Mouse (Mus musculus) ovary, postnatal 10 days (tissue): ENCODE data around the gene Srsf7.

ENCODE experiments used
- DNase-seq: peaks from one replicate; pipeline ENCODE4 v3.0.0; 2022; ENCODE audit warnings: low spot score

The Srsf7 gene

DNA sequence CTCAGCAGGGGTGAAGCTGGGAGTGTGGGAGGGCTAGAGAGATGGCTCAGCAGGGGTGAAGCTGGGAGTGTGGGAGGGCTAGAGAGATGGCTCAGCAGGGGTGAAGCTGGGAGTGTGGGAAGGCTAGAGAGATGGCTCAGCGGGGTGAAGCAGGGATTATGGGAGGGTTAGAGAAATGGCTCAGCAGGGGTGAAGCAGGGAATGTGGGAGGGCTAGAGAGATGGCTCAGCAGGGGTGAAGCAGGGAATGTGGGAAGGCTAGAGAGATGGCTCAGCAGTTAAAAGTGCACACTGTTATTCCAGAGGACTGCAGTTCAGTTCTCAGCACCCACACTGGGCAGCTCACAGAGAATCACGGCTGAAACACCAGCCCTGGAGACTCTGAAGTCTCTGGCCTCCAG is 53.5 kb downstream of the Srsf7 start:
- no peak for DNase-seq

DNA sequence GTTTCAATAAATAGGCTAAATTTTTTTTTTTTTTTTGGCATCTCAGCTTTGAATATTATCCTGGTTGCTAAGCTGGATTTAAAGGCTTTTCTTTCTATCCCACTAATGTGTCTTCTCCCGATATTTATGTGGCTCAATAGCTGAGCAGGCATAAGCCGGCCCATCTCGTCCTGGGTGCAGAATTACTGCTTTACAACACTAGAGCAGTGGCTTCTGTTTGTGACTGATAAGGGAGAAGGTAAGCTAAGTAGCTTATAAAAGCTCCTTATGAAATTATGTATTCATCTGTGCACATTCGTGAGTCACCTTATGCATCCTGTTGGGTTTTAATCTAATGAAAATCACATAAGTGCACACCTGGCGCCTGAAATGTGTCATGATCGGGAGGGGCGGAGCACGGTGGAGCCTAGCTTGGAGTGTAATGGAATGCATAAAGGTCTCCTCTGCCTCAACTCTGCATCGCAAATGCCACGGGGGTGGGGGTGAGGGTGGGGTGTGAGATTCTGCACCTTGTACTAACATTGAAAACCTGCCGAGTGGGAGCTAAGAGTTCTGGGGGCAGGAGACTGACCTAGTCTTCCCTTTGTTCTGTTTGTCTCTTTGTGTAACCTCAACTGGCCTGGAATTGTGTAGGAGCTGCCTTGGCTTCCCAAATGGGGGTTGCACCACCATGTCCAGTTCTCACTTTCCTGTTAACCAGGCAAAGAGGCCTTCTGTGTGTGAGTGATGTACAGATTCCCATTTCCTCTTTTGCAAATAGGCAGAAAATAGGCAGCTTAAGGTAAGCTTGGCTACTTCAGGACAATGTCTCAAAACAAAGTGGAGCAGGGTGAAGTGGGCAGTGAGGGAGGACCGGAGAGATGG is 54.1 kb downstream of the Srsf7 start:
- DNase-seq, result no peak

DNA sequence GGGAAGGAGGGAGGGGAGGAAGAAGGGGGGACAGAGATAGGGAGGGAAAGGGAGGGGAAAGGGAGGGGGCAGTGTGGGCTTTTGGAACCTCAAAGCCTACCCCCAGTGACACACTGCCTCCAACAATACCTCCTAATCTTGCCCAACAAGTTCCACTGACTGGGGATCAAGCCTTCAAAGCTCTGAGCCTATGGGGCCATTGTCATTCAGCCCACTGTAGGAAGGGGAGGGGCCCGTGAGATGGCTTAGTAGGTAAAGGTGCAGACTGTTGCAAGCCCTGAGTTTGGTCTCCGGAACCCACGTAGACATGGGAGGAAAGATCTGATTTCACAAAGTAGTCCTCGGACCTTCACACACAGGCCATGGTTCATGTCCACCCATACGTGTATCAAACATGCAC is 55.8 kb downstream of the Srsf7 start:
- no peak for DNase-seq
